Mouse (Mus musculus): ENCODE measurements around the gene Camkmt.

DNA sequence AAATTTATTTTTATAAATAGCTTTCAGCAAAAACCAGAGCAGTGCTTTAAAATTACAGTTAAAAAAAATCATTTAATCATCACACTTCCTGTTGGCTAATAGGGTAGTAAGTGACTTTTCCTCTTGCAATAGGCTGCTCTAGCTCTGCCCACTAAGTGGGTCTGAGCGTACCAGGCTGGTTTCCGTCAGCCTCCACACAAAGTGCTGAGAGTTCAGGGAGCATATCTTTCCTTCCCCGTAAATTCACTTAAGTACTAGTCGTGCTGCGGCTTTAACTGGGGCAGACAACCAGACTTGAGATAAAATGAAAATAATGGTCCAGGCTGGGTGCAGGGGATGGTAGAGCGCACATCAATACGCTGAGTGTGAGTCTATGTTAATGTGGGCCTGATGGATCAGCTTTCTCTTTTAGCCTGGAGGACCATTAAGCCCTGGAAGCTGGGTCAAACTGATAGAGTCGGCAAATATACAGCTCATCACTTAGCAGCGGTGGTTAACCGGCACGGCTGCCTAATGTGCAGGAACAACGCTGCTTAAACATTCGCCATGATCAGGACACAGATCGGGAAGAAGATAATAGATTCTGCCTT, 90.2 kb downstream of the Camkmt start:
- TF ChIP-seq EP300 (IDR thresholded peaks at IDR 0.05; ENCODE audit: low read depth in 1 of 2, low read length in 2 of 2) = no peak
- TF ChIP-seq CTCF (IDR thresholded peaks at IDR 0.05 in 2 of 3, conservative IDR thresholded peaks at IDR 0.05 in 1 of 3; ENCODE audit: control insufficient read depth in 1 of 3, insufficient read depth in 1 of 3, low read depth in 2 of 3, low read length in 3 of 3, poor library complexity in 1 of 3, severe bottlenecking in 1 of 3) = no peak
- TF ChIP-seq POLR2A (IDR thresholded peaks at IDR 0.05; ENCODE audit: control insufficient read depth in 1 of 2, insufficient read depth in 1 of 2, low read depth in 1 of 2, low read length in 2 of 2, poor library complexity in 1 of 2) = no peak
- no peak for TF ChIP-seq CHD2 (IDR thresholded peaks at IDR 0.05; ENCODE audit: low read length)
- no peak for TF ChIP-seq NELFE (IDR thresholded peaks at IDR 0.05; ENCODE audit: low read depth, low read length)
- TF ChIP-seq MAZ (IDR thresholded peaks at IDR 0.05; ENCODE audit: low read depth, low read length) = no peak
